ENCODE assay signal across 11 mouse cellular contexts in genomic region chr6:90660398-90661028, GRCm38 (mm10). TPM values are rescaled to one million over a fixed set of nuclear protein-coding genes. Genes with fewer than 3 reads are reported as not detected.
DNase-seq lines count a peak whose midpoint lies in the region; ATAC-seq lines count a peak whose summit lies in the region.
"Had no signal": no experiment of that assay in that cellular context is flagged by ENCODE, and none has a peak within 500 bp of the region (broad histone marks: within the 10 kb centered on the region; RNA-seq: fewer than 3 reads in every experiment).

No protein-coding gene starts in this region.

- H3K4me1 ChIP-seq in kidney, embryonic 15.5 days: peaks cover 48% of the 10 kb centered on the region
- H3K4me1 ChIP-seq in hindbrain, embryonic 12.5 days: 0 out of 2 replicates have a peak, but pooled peaks cover 6% of the 10 kb centered on the region
- H3K4me1 ChIP-seq: embryonic facial prominence, embryonic 15.5 days; limb, embryonic 15.5 days had no signal

- DNase-seq in adrenal gland, postnatal 14 days: peak; percentile 50
- no peak for DNase-seq in adrenal gland, adult 8-10 months
- no peak for DNase-seq in kidney, adult 18-20 months
- peak; percentile 54 for DNase-seq in lung, postnatal 14 days
- no peak for DNase-seq in urinary bladder, postnatal 25 days (ENCODE audit: low spot score)
- no peak for DNase-seq in right cerebral cortex, adult 18-20 months
- DNase-seq: gastrocnemius, postnatal 14 days had no signal

- ATAC-seq in kidney, embryonic 15.5 days (replicated peaks; ENCODE audit: low FRiP score): peak; percentile 50
- ATAC-seq in hindbrain, embryonic 12.5 days (ENCODE audit: low FRiP score): 0 out of 2 replicates have a peak, but pooled peaks have one; percentile 6

- no peak overlapping the region for H3K9ac ChIP-seq in kidney, embryonic 15.5 days
- H3K9ac ChIP-seq in hindbrain, embryonic 12.5 days: no peak overlapping the region
- H3K9ac ChIP-seq: embryonic facial prominence, embryonic 15.5 days; limb, embryonic 15.5 days had no signal

- peaks cover 23% of the 10 kb centered on the region for H3K36me3 ChIP-seq in kidney, embryonic 15.5 days
- peaks cover 39% of the 10 kb centered on the region for H3K36me3 ChIP-seq in hindbrain, embryonic 12.5 days

- no peak overlapping the region for H3K4me3 ChIP-seq in kidney, embryonic 15.5 days (replicated peaks)
- no peak overlapping the region for H3K4me3 ChIP-seq in hindbrain, embryonic 12.5 days
- H3K4me3 ChIP-seq: embryonic facial prominence, embryonic 15.5 days; limb, embryonic 15.5 days had no signal

- WGBS in kidney, embryonic 15.5 days: 53% methylated on average over 20 of the region's 20 CpGs
- whole genome bisulfite sequencing in hindbrain, embryonic 12.5 days: 82% methylated on average over 20 of the region's 20 CpGs

- H3K9me3 ChIP-seq in kidney, embryonic 15.5 days (replicated peaks): no peaks in the 10 kb centered on the region
- no peaks in the 10 kb centered on the region for H3K9me3 ChIP-seq in hindbrain, embryonic 12.5 days (replicated peaks)
- H3K9me3 ChIP-seq: embryonic facial prominence, embryonic 15.5 days; limb, embryonic 15.5 days had no signal

- peak overlapping the region; percentile 76 for H3K27ac ChIP-seq in kidney, embryonic 15.5 days
- no peak overlapping the region for H3K27ac ChIP-seq in hindbrain, embryonic 12.5 days
- H3K27ac ChIP-seq: embryonic facial prominence, embryonic 15.5 days; limb, embryonic 15.5 days had no signal

- no peaks in the 10 kb centered on the region for H3K27me3 ChIP-seq in kidney, embryonic 15.5 days
- no peaks in the 10 kb centered on the region for H3K27me3 ChIP-seq in hindbrain, embryonic 12.5 days
- H3K27me3 ChIP-seq: embryonic facial prominence, embryonic 15.5 days; limb, embryonic 15.5 days had no signal

- no peak overlapping the region for H3K4me2 ChIP-seq in kidney, embryonic 15.5 days
- H3K4me2 ChIP-seq in hindbrain, embryonic 12.5 days (replicated peaks): no peak overlapping the region
- H3K4me2 ChIP-seq: embryonic facial prominence, embryonic 15.5 days; limb, embryonic 15.5 days had no signal

RNA-seq across cellular contexts. Expression of gene Slc41a3, which starts 56.0 kb away (rescaled TPM):
- total RNA-seq in adrenal gland, postnatal 14 days (2021): 21.4 and 25.2 TPM in 2 replicates
- 10 to 100 TPM; 21.5 to 72.6 (median 39.6) TPM for total RNA-seq in adrenal gland, adult 8-10 months (2022)
- polyA plus RNA-seq in kidney, embryonic 15.5 days (2015; fragmentation: Nextera tagmentation; extraction: Ambion mirVana): 6.2 and 7.6 TPM in 2 replicates
- 3.6 TPM in 2 replicates for polyA plus RNA-seq in hindbrain, embryonic 12.5 days (2016; fragmentation: Nextera tagmentation; extraction: Ambion mirVana)

Comparison
In these comparisons a context has a peak if more than half of its experiments do, and no peak if none do; other contexts are left out.
1. DNase-seq: peak in adrenal gland, postnatal 14 days (single experiment) and lung, postnatal 14 days (single experiment); none in adrenal gland, adult 8-10 months (single experiment), kidney, adult 18-20 months (single experiment), urinary bladder, postnatal 25 days (single experiment) and right cerebral cortex, adult 18-20 months (single experiment).